Mouse (Mus musculus) frontal cortex, postnatal 10 days (tissue): ENCODE measurements around the gene 1700034J05Rik.
A peak's percentile ranks its signal among the peaks of the same experiment; 100 is the strongest.

Source experiments
- DNase-seq, 2 experiments: peaks; one replicate each; pipeline ENCODE4 v3.0.0; 2022; ENCODE audit warnings: low spot score in 2 of 2, mixed read lengths in 1 of 2

Gene 1700034J05Rik

DNA sequence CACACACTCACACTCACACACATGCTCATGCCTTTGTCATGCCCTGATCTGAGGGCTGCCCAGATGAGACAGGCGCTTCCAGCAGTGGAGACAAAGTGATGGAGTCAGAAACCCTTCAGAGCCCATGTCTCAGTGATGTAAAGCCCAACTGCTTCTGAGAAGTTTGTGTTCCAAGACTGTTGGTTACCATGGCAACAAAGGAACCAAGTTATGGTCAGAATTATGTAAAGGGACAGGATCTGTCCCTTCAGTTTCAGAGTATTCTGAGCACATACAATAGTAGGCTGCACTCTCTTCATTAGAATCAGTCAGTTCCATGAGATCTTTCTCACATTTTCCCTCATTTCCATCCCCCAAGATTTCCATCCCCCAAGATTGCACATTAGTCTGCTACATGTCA is at the start of gene 1700034J05Rik:
1700034J05Rik (minus strand) TSS at position 165 of the 400 bp plus-strand sequence.
- DNase-seq: no peak

DNA sequence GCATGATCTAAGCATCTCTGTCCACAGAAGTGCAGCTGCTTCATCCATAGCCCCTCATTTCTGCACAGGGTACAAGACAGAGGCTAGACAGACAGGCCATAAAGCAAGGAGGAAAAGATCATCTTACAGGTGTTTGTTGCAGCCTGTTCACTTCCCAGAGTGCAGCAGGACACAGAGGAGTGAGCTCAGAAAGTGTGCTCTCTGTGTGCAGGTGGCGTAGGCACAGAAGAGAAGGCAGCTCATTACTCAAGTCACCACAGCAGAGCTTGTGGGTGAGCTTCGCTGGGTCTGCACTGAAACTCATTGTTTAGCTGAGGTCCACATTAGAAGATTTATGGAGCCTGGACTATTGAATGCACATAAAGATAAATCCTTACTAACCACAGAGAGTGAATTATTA is 45.5 kb upstream of the 1700034J05Rik start:
- no peak for DNase-seq

DNA sequence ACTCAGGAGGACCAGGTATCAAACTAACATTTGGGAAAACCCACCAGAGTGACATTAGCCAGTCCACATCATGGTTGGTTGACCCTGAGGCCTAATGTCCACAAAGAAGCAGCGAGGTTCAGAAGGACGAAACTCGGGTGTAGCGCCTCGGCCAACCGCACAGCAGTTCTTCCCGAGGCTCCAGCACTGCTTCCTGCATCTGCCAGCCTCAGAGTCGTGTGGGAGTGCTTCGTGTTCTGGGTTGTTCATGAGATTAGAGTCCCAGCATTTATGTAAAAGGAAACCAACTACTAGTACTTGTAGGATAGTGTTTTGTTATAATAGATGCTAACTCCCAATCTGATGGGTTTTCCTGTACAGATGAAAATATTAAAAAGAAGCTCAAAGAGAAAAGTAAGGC is 45.1 kb upstream of the 1700034J05Rik start:
- DNase-seq: no peak

DNA sequence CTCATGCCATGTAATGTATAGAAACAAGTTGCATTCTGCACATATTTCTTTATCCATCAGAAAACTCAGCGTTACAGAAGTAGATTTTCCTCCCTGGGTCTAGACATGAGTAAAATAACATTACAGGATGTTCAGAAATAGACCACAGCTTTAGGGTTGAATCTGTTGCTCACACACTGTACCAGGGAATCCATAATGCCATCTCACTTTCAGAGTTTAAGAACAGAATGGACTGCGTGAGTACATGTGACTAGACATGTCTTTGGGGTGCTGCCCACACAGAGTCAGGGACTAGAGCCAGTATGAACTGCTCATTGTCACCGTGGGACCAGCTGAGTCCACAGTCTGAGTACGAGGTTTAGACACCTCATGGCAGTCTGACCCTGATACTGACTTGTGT is 44.5 kb upstream of the 1700034J05Rik start:
- no peak for DNase-seq

DNA sequence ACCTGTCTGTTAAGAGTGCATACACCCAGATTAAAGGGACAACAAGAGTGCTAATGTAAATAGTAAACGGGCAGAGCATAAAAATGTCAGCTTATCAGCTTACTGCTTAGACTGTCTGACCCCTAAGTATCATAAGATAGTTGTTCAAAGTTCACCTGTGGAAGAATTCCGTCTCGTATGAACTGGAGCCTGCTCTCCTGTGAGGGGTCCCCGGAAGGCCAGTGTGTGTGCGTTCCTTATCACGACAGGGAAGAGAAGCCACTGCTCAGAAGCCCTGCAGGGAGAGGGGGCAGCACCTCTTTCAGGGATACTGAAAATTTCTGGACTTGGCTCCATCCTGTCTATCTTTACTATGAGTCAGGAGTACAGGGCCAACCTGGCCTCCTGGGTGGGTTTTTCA is 42.8 kb upstream of the 1700034J05Rik start:
- DNase-seq: no peak

DNA sequence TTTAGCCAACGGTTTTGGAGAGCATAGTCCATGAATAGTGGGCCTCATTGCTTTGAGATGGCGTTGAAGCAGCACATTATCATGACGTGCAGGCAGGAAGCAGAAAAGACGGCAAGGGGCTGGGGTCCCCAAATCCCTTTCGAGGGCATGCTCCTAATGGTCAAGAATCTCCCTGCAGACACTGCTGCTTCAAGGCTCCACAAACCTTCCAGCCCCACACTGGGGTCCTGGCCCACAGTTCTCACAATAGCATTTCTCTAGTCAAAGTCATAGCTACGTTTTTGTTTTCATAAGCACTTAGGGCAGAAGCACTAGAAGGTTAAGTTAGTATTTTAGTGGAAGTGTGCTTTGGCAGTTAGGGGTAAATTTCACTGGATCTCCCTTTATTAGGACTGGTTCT is 41.7 kb upstream of the 1700034J05Rik start:
- no peak for DNase-seq

DNA sequence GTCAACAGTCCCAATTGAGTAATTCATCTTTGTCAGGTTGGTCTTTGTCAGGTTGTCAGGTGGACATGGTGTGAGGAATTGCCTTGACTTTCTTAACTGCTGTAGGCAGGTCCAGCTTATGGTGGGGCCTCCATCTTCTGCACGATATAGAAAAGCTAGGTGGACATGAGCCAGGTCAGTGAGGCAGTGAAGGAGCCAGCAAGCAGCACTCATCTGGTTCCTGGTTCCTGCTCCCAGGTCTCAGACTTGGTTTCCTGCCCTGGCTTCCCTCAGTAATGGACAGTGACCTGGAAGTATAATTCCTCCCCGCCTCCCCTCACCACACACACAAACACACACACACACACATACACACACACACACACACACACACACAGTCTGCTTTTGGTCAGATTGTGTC is 41.2 kb upstream of the 1700034J05Rik start:
- no peak for DNase-seq

DNA sequence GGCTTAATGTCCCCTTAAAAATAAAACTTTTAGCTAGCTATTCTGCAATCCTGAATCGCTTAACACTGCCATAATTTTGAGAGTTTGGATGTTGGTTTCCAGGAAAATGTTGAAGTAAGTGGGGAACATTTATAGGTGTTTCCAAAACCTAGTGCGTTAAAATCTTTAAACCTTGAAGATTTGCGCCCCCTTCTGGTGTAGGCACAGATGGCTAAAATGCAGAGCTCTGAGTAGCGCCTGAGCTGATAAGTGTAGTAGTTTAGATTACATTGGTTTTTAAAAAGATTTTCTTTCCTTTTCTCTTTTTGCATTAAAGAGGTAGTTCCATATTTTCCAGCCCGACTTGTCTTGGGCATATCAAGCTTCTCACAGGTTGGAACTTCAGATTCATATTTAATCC is 40.0 kb upstream of the 1700034J05Rik start:
- peak in 1 of 2 experiments; percentile 45 for DNase-seq

DNA sequence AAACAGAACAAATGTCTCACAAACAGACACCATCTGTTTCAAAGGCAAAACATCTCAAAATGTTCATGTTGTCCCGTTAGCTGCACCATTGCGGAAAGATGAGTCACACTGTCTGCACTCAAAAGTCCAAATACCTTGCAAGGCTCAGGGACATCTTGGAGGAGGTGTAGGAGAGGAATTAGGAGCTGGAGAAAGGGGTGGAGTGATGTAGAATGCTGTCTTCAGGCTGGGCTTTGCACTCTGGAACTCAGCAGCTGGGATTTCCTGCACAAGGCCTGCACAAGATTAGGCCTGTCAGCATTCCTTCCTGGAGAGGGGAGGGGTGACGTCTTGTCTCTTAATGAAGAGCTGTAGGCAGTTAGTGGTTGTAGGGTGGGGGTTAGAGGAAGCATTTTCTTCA is 30.3 kb upstream of the 1700034J05Rik start:
- no peak for DNase-seq

DNA sequence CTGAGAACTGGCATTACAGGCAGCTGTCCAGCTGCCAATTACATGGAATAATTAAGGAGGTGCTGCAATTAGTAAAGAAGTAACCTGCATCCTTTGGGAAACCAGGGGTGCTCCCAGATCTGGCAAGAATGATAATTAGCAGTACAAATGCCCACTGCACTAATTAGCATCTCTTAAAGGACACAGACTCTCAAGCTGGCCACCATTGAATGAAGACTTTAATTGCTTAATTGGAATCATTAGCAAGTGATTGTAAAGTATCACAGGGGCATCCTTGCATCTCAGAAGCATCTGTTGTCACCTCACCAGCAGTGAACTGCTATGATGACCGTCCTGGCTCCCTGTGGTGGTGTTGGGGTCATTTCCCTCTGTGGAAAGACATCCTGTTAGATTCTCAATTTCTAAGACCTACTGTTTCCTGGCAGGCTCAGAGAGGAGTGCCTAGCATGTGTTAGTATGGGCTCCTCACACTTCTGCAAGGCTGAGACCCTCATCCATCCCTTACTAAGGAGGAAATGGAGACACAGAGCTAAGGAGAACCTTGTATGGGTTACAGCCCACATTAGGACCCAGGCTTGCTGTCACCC is 27.1 kb upstream of the 1700034J05Rik start:
- no peak for DNase-seq

DNA sequence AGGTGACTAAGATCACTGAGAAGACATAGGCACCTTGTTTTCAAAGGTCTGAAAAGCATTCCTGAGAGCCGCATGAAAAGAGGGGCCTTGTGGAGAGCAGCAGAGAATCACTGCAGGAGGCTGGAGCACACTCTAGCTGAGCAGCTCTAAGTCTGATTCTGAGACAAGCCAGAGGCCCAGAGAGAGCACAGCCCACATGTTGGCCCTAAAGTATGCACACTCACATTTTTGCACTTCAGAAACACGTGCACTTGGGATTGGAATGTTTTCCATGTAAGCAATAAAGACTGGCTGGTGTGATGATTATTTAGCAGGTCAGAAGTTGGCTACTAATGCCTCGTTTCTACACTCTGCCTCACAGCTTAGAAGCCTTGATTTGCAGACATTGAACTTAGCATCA is 25.7 kb upstream of the 1700034J05Rik start:
- DNase-seq: no peak

DNA sequence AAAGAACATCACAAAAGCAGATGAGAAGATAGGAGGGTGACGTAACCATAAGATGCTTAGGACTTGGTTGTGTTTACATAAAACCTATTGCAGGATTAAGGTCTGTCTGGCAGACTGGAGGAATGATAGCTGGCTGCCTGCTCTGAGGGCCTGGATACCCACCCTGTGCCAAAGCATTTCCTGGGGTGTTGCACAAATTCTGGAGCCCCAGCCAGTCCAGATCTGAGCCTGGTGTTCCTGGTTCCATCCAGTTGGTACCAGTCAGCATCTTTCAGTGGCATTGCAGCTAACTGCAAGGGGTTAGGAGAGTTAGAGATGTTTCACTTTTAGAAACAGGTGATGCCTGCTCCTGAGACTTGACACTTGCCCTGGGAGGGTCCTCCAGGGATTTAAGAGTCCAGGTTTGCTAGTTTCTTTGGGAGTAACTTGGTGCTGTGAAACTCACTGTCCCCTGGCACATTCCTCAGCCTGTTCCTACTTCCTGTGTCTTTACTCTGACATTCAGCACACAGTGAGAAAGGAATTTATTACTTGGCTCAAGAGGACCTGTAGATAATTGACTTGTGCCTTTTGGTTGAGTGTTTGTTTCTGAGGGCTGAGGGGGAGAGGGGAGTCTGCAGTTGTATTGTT is 25.0 kb upstream of the 1700034J05Rik start:
- no peak for DNase-seq

DNA sequence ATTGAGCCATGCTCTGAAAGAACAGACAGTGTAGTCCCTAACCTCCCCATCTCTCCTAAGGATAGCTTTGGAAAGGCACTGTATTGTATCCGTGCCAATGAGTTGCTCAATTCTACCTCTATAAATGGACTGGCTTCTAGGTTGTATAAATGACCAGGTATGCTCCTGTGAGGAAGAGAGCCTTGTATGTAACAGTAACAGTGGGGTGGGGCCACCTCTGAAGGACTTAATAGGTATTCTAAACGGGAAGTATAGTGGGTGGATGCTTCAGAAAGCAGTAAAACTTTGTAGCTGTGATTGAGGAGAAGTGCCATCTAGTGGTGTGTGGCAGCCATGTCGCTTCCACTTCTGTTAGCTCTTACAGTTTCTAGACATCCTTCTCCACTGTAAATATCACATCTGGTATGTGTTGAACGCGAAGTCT is 24.5 kb upstream of the 1700034J05Rik start:
- DNase-seq: no peak

DNA sequence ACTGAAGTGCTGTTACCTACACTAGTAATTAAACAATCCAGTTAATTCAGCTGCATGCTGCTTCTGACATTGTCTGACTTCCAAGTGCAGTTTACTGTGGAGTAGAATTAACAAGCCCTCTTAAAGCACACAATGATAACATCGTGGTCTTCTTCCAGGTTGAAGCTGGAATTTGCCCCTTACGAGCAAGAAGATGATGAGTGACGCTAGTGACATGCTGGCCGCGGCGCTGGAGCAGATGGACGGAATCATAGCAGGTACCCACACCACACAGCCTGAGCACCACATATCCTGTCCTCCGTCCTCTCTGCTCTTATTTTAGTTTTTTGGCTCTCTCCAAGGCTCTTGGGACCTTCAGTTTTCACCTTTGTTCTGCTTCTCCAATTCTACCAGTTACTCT is 22.2 kb upstream of the 1700034J05Rik start:
- DNase-seq: no peak

DNA sequence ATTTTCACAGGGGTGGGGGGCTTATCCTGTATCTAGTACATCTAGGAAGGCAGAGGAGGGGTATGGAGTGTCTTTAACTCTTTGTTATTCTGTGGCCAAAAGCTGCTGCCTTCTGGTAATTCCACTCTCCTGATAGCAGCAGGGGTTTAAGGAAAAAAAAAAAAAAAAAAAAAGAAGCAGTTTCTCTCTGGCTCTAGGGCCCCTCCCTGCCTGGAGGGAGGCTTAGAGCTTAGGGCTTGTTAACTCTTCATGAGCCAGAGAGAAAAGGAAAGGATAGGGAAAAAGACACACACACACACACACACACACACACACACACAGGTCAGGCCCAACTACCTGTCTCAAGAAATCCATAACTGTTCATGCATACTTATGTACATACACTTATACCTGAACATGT is 19.6 kb upstream of the 1700034J05Rik start:
- DNase-seq: no peak

DNA sequence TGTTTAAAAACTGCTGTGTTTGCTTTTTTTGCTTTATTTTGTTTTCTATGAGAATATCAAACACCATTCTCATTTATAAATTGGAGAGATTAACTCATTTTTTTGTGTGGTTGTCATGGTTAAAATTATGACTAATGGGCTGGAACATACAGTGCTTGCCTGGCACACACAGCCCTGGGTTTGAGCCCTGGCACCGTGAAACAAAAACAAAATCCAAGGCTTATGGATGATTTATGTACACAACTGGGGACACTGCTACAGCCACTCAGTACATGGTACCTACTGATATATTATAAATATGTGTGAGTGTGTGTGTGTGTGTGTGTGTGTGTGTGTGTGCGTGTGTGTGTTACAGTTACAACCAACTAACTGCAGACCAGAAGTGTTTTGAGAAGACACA is 19.2 kb upstream of the 1700034J05Rik start:
- DNase-seq: no peak

DNA sequence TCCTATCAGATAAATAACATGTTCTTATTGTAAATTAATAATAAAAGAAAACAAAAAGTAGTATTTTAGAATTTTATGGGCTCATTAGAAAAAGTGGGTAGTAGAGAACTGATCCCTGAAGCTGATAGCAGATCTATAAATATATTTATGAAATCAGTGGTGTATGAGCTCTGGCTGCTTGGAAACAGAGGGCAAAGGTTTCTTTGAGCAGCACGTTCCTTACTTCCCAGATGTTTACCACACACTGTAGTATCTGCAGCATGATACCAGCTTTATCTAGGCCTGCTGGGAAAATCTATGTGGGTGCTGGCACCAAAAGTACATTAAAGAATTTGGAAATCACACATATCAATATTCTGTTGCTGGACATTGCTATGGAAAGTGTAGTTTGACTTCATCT is 18.5 kb upstream of the 1700034J05Rik start:
- no peak for DNase-seq

DNA sequence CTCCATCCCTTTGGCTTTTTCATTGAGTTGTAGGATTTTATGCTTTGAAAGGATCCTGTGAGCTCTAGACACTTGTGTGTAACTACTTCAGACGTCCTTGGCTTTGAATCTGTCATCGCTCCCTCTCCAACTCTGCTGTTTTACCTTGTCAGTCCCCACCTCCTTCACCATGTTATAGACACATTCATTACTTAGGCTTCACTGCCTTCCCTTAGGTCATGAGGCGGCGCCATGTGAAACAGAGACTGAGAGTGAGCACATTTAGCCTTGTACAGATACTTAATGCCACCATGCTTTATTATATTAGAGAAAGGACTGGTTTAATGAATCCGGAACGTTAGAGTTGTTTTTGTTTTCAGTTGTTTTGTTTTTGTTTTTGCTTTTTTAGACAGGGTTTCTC is 17.8 kb upstream of the 1700034J05Rik start:
- DNase-seq: no peak

DNA sequence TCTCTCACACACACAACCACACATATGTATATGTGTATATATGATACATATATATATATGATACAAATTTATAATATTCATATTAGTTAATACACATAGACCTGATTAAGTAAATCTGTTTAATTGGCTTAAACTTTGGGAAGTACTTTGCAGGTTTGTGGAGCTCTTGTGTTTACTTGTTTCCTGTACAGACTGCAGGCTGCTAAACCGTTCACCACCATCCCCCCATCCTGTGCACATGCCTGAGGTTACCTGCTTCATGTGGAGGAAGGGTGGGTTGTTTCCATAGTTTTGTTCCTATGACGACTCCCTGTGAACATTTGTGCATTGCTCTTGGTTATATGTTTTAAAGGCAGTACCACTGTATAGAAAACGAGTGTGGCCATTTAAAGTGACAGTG is 17.1 kb upstream of the 1700034J05Rik start:
- DNase-seq: no peak

DNA sequence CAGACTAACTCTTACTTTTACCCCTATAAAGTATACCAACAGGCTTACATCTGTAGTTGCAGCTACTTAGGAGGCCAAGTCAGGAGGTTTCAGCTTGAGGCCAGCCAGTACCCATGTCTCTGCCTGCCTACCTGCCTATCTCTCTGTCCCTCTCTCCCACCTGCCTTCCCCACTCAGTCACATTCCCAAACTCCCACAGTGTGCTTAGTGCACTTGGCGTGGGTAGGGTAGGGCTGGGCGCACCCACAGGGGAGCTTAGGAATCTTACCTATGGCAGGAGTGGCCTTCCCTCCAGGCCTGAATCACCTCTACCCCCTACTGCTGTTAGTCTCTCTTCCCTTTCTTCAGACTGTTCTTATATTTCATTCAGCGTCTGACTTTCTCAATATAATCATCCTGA is 16.6 kb upstream of the 1700034J05Rik start:
- no peak for DNase-seq

DNA sequence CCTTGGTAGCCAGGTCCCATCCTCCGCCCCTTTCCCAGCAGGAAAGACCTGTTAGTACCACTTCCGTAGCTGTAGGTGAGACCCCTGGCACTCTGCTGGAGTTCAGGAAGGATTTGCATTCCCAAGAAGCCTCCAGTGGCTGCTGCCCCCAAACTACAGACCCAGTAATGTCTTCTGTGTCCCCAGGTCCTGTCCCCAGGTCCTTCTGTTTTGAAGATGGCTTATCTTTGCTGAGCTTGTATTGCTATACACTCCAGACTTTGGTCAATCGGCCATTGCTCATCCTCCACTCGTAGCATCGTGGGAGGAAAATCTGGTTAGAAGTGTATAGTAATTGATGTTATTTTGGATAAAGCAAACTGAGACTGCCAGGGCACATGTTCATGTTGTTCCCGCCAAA is 13.6 kb upstream of the 1700034J05Rik start:
- no peak for DNase-seq

DNA sequence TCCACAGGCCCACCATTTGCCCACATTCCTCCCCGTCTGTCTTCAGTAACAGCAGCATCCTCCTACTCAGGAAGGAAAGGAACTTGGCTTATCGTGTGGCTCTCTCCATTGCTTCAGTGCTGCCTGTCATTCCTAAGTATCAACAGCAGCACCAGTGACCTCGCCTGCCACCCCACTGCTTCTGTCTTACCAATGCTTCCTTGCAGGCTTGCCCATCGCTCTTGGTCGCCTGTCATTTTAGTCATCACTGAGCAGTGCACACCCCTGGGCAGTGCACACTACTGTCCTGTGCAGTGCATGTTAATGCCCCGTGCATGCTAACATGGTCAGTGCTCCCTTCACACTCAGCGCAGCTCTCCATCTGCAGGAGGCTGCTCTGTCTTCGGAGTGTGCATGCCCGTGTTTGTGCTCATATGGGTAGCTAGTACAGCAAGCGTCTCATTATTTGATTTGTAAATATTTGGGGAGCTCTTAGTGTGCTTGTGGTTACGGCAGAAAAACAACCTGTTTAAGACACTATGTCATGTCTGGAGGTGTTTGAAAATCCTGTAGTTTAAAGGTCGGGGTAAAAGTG is 12.3 kb upstream of the 1700034J05Rik start:
- no peak for DNase-seq

DNA sequence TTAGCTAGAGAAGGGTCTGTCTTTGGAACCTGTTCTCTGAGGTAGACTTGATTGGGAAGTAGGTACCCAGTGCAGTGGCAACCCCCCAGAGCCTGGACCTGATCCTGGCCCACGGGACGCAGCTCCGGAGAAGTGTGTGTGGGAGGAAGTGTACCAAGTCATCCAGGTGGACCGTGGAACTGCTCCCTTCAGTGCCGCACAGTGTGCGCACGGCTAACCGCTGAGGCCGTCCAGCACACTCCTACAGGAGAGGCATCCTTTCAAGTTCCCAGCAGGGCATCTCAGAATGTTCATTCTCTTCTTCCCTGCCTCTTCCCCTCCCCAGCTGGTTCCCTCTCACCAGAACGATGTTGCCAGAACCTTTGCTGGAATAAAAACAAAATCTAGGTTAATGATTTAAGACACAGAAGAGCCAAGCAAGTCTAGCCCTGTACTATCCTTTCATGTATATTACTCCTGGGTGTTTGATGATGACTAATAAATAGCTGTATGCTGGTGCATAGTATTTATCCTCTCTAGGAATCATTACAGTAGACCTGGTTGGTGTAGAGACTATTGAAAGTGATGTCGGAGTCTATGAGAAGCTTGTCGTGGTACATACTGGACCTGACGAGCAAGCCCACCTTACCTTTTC is 11.0 kb upstream of the 1700034J05Rik start:
- DNase-seq: no peak
